Mouse (Mus musculus): Measurements from ENCODE around the gene Gm19684.
"Not testable (repeated sequence)": the region's sequence is repeated elsewhere in the genome, so short reads cannot be mapped to it uniquely, and the experiment has no call there.

GRCm38 (mm10) chr17:36145861-36146156 is 24.3 kb downstream of the Gm19684 start:
- TF ChIP-seq GATA1 (IDR thresholded peaks at IDR 0.05; ENCODE audit: borderline replicate concordance, low read length); FLI1 (IDR thresholded peaks at IDR 0.05; ENCODE audit: low read length): not testable (repeated sequence)

All from megakaryocyte, embryonic 14.5 days (primary cell).